33 mouse cellular contexts compared by ENCODE assay signal in genomic region chr3:152352289-152352688, GRCm38 (mm10). TPM values are rescaled to one million over a fixed set of nuclear protein-coding genes. Genes with fewer than 3 reads are reported as not detected.
DNase-seq lines count a peak whose midpoint lies in the region; ATAC-seq and TF ChIP-seq lines count a peak whose summit lies in the region.
"Had no signal": no experiment of that assay in that cellular context is flagged by ENCODE, and none has a peak within 500 bp of the region (broad histone marks: within the 10 kb centered on the region; RNA-seq: fewer than 3 reads in every experiment).

No protein-coding gene starts in this region.

- no peak for TF ChIP-seq CTCF in liver, postnatal 0 days (IDR thresholded peaks at IDR 0.05; ENCODE audit: low read depth)

- 68% methylated on average over 4 of the region's 4 CpGs for WGBS in kidney, embryonic 16.5 days
- WGBS in intestine, embryonic 14.5 days: 67% methylated on average over 4 of the region's 4 CpGs
- WGBS in liver, postnatal 0 days (ENCODE audit: insufficient replicate concordance): 61% methylated on average over 4 of the region's 4 CpGs

- H3K4me3 ChIP-seq in kidney, embryonic 16.5 days (ENCODE audit: low read length): no peak overlapping the region
- no peak overlapping the region for H3K4me3 ChIP-seq in intestine, embryonic 14.5 days (ENCODE audit: low read depth, low read length)
- H3K4me3 ChIP-seq in liver, postnatal 0 days (ENCODE audit: low read depth, low read length): no peak overlapping the region
- H3K4me3 ChIP-seq: erythroblast, embryonic 14.5 days; forebrain, embryonic 12.5 days; heart, embryonic 10.5 days; heart, embryonic 15.5 days; limb, embryonic 10.5 days; limb, embryonic 15.5 days; midbrain, embryonic 10.5 days; myocyte; neural tube, embryonic 12.5 days had no signal

- no peak overlapping the region for H3K4me2 ChIP-seq in kidney, embryonic 16.5 days (replicated peaks; ENCODE audit: low read depth, low read length)
- no peak overlapping the region for H3K4me2 ChIP-seq in intestine, embryonic 14.5 days (ENCODE audit: low read length)
- no peak overlapping the region for H3K4me2 ChIP-seq in liver, postnatal 0 days (ENCODE audit: low read depth, low read length)
- H3K4me2 ChIP-seq: forebrain, embryonic 12.5 days; heart, embryonic 15.5 days; limb, embryonic 15.5 days; lung, embryonic 14.5 days; neural tube, embryonic 12.5 days had no signal

- H3K9me3 ChIP-seq in kidney, embryonic 16.5 days (ENCODE audit: low read length): no peaks in the 10 kb centered on the region
- H3K9me3 ChIP-seq in intestine, embryonic 14.5 days (ENCODE audit: control insufficient read depth, low read length): no peaks in the 10 kb centered on the region
- H3K9me3 ChIP-seq in liver, postnatal 0 days (ENCODE audit: low read length): no peaks in the 10 kb centered on the region
- H3K9me3 ChIP-seq: forebrain, embryonic 12.5 days; heart, embryonic 10.5 days; heart, embryonic 15.5 days; limb, embryonic 10.5 days; limb, embryonic 15.5 days; midbrain, embryonic 10.5 days; neural tube, embryonic 12.5 days had no signal

- DNase-seq in kidney, adult 11 months: peak; percentile 21
- no peak for DNase-seq in kidney, adult 8-10 months
- peak; percentile 28 to 61 for DNase-seq in kidney, postnatal 25 days
- no peak for DNase-seq in intestine, embryonic 14.5 days (ENCODE audit: low spot score)
- no peak for DNase-seq in liver, postnatal 0 days
- no peak for DNase-seq in frontal cortex, adult 2 months (ENCODE audit: extremely low spot score in 1 of 2, low spot score in 1 of 2)
- DNase-seq in lung, postnatal 4 days: no peak
- DNase-seq: adrenal gland, adult 2 months; adrenal gland, postnatal 36 days; cerebellum, adult 18-20 months; cerebellum, postnatal 10 days; gastrocnemius, postnatal 25 days; heart, adult 11 months; lung, embryonic 14.5 days; lung, postnatal 14 days; right cerebral cortex, adult 18-20 months; thymus, adult 18-20 months; thymus, postnatal 25 days had no signal

- no peak for TF ChIP-seq EP300 in liver, postnatal 0 days (IDR thresholded peaks at IDR 0.05; ENCODE audit: low read depth)

- no peak overlapping the region for H3K9ac ChIP-seq in kidney, embryonic 16.5 days (replicated peaks; ENCODE audit: low read length)
- no peak overlapping the region for H3K9ac ChIP-seq in intestine, embryonic 14.5 days (ENCODE audit: low read length)
- 0 out of 2 replicates have a peak overlapping the region, but pooled peaks have one; percentile 5 for H3K9ac ChIP-seq in liver, postnatal 0 days (replicated peaks)
- H3K9ac ChIP-seq: forebrain, embryonic 12.5 days; heart, embryonic 15.5 days; limb, embryonic 15.5 days; lung, embryonic 14.5 days; neural tube, embryonic 12.5 days had no signal

- peaks cover 22% of the 10 kb centered on the region for H3K4me1 ChIP-seq in kidney, embryonic 16.5 days (ENCODE audit: insufficient read depth, low read length)
- H3K4me1 ChIP-seq in intestine, embryonic 14.5 days (replicated peaks; ENCODE audit: control insufficient read depth, insufficient read depth, low read length): peaks cover 33% of the 10 kb centered on the region
- H3K4me1 ChIP-seq in liver, postnatal 0 days (ENCODE audit: insufficient read depth): peaks cover 46% of the 10 kb centered on the region

- H3K36me3 ChIP-seq in kidney, embryonic 16.5 days (ENCODE audit: insufficient read depth, low read length): no peaks in the 10 kb centered on the region
- H3K36me3 ChIP-seq in intestine, embryonic 14.5 days (ENCODE audit: control insufficient read depth, insufficient read depth, low read length): no peaks in the 10 kb centered on the region
- H3K36me3 ChIP-seq in liver, postnatal 0 days (replicated peaks; ENCODE audit: insufficient read depth, low read length): 0 out of 2 replicates have a peak, but pooled peaks cover 4% of the 10 kb centered on the region
- H3K36me3 ChIP-seq: forebrain, embryonic 12.5 days; heart, embryonic 15.5 days; limb, embryonic 15.5 days; neural tube, embryonic 12.5 days had no signal

- no peak overlapping the region for H3K27ac ChIP-seq in kidney, embryonic 16.5 days (ENCODE audit: low read length)
- no peak overlapping the region for H3K27ac ChIP-seq in intestine, embryonic 14.5 days (ENCODE audit: low read depth)
- no peak overlapping the region for H3K27ac ChIP-seq in liver, postnatal 0 days (ENCODE audit: low read depth)
- H3K27ac ChIP-seq: forebrain, embryonic 12.5 days; heart, embryonic 10.5 days; heart, embryonic 15.5 days; kidney, postnatal 0 days; limb, embryonic 10.5 days; limb, embryonic 15.5 days; midbrain, embryonic 10.5 days; neural tube, embryonic 12.5 days; stomach, postnatal 0 days had no signal

- ATAC-seq in kidney, embryonic 16.5 days (ENCODE audit: low FRiP score, low TSS enrichment): no peak
- 0 out of 2 replicates have a peak, but pooled peaks have one; percentile 18 for ATAC-seq in intestine, embryonic 14.5 days (replicated peaks; ENCODE audit: low FRiP score, low TSS enrichment, low read depth)
- no peak for ATAC-seq in liver, postnatal 0 days
- ATAC-seq: activated CD4-positive, CD25-positive, alpha-beta regulatory T cell, adult 4 months; hindbrain, embryonic 16.5 days had no signal

- no peaks in the 10 kb centered on the region for H3K27me3 ChIP-seq in kidney, embryonic 16.5 days (ENCODE audit: insufficient read depth, low read length)
- H3K27me3 ChIP-seq in intestine, embryonic 14.5 days (replicated peaks; ENCODE audit: control insufficient read depth, insufficient read depth, low read length): no peaks in the 10 kb centered on the region
- no peaks in the 10 kb centered on the region for H3K27me3 ChIP-seq in liver, postnatal 0 days (ENCODE audit: insufficient read depth, low read length)
- H3K27me3 ChIP-seq: CH12.LX; forebrain, embryonic 12.5 days; heart, embryonic 15.5 days; limb, embryonic 15.5 days; neural tube, embryonic 12.5 days had no signal

RNA-seq across cellular contexts. Expression of gene Usp33, which starts 6.0 kb away (rescaled TPM):
- polyA plus RNA-seq in kidney, embryonic 16.5 days (2015; fragmentation: Nextera tagmentation; extraction: Ambion mirVana): 45.7 and 46.2 TPM in 2 replicates
- 51.0 and 52.3 TPM in 2 replicates for polyA plus RNA-seq in intestine, embryonic 14.5 days (2014; fragmentation: Nextera tagmentation; extraction: Ambion mirVana)
- 11.1 and 13.6 TPM in 2 replicates for polyA plus RNA-seq in liver, postnatal 0 days (2015; fragmentation: Nextera tagmentation; extraction: Ambion mirVana)
- polyA plus RNA-seq in frontal cortex, adult 2 months (2012; rRNA removed): 89.1 and 99.5 TPM in 2 replicates

RNA-seq across cellular contexts. Expression of gene Miga1, which starts 12.1 kb away (rescaled TPM):
- polyA plus RNA-seq in kidney, embryonic 16.5 days (2015; fragmentation: Nextera tagmentation; extraction: Ambion mirVana): 17.3 and 21.1 TPM in 2 replicates
- 19.2 and 22.0 TPM in 2 replicates for polyA plus RNA-seq in intestine, embryonic 14.5 days (2014; fragmentation: Nextera tagmentation; extraction: Ambion mirVana)
- polyA plus RNA-seq in liver, postnatal 0 days (2015; fragmentation: Nextera tagmentation; extraction: Ambion mirVana): 2.6 and 3.2 TPM in 2 replicates
- polyA plus RNA-seq in frontal cortex, adult 2 months (2012; rRNA removed): 42.3 and 47.2 TPM in 2 replicates

RNA-seq across cellular contexts. Expression of gene Zzz3, which starts 43.0 kb away (rescaled TPM):
- polyA plus RNA-seq in kidney, embryonic 16.5 days (2015; fragmentation: Nextera tagmentation; extraction: Ambion mirVana): 50.3 and 54.5 TPM in 2 replicates
- polyA plus RNA-seq in intestine, embryonic 14.5 days (2014; fragmentation: Nextera tagmentation; extraction: Ambion mirVana): 59.9 and 63.1 TPM in 2 replicates
- polyA plus RNA-seq in liver, postnatal 0 days (2015; fragmentation: Nextera tagmentation; extraction: Ambion mirVana): 11.4 and 11.6 TPM in 2 replicates
- polyA plus RNA-seq in frontal cortex, adult 2 months (2012; rRNA removed): 25.7 and 26.3 TPM in 2 replicates

Comparison
In these comparisons a context has a peak if more than half of its experiments do, and no peak if none do; other contexts are left out.
1. DNase-seq: peak in kidney, adult 11 months (single experiment) and kidney, postnatal 25 days (2 of 2); none in kidney, adult 8-10 months (0 of 2), intestine, embryonic 14.5 days (single experiment), liver, postnatal 0 days (single experiment), frontal cortex, adult 2 months (0 of 2) and lung, postnatal 4 days (0 of 2).